Mouse (Mus musculus): ENCODE measurements around the gene 1110002E22Rik.

The 1110002E22Rik gene

GRCm38 (mm10) chr3:138063731-138064329 lies 1.0 kb upstream of the 1110002E22Rik start:
- in situ Hi-C loops (cut with MboI, MseI) = no loop called here

GRCm38 (mm10) chr3:138065930-138066329 lies 1.1 kb downstream of the 1110002E22Rik start:
- in situ Hi-C loops (cut with MboI, MseI) = no loop called here

GRCm38 (mm10) chr3:138066348-138066856 lies 1.6 kb downstream of the 1110002E22Rik start:
- in situ Hi-C loops (cut with MboI, MseI) = no loop called here

GRCm38 (mm10) chr3:138067288-138067687 lies 2.4 kb downstream of the 1110002E22Rik start, which contains the start of gene Gm5105:
Gene Gm5105, minus strand, starts transcription at chr3:138067388.
- in situ Hi-C loops (cut with MboI, MseI) = no loop called here

GRCm38 (mm10) chr3:138068103-138068502 lies 3.3 kb downstream of the 1110002E22Rik start:
- in situ Hi-C loops (cut with MboI, MseI) = no loop called here

GRCm38 (mm10) chr3:138069756-138070511 lies 5.1 kb downstream of the 1110002E22Rik start:
- in situ Hi-C loops (cut with MboI, MseI) = no loop called here

- in situ Hi-C loops (cut with MboI, MseI) = no loop called here
These were observed 6.2 kb downstream of the 1110002E22Rik start for GRCm38 (mm10) chr3:138071004-138071403.

- in situ Hi-C loops (cut with MboI, MseI) = no loop called here
These were observed 6.7 kb downstream of the 1110002E22Rik start for GRCm38 (mm10) chr3:138071476-138072073.

GRCm38 (mm10) chr3:138074214-138074613 lies 9.4 kb downstream of the 1110002E22Rik start:
- in situ Hi-C loops (cut with MboI, MseI) = no loop called here

GRCm38 (mm10) chr3:138075209-138075608 lies 10.4 kb downstream of the 1110002E22Rik start:
- in situ Hi-C loops (cut with MboI, MseI) = no loop called here

- in situ Hi-C loops (cut with MboI, MseI) = no loop called here
These were observed 12.9 kb downstream of the 1110002E22Rik start for GRCm38 (mm10) chr3:138077476-138078340.

- in situ Hi-C loops (cut with MboI, MseI) = no loop called here
These were observed 13.8 kb downstream of the 1110002E22Rik start for GRCm38 (mm10) chr3:138078701-138079100.

GRCm38 (mm10) chr3:138083073-138083637 lies 18.3 kb downstream of the 1110002E22Rik start:
- in situ Hi-C loops (cut with MboI, MseI) = no loop called here

GRCm38 (mm10) chr3:138083896-138084295 lies 19.0 kb downstream of the 1110002E22Rik start:
- in situ Hi-C loops (cut with MboI, MseI) = no loop called here

GRCm38 (mm10) chr3:138095301-138095700 lies 30.4 kb downstream of the 1110002E22Rik start:
- in situ Hi-C loops (cut with MboI, MseI) = no loop called here

GRCm38 (mm10) chr3:138095718-138096117 lies 30.9 kb downstream of the 1110002E22Rik start:
- in situ Hi-C loops (cut with MboI, MseI) = no loop called here

GRCm38 (mm10) chr3:138096263-138097028 lies 31.6 kb downstream of the 1110002E22Rik start:
- in situ Hi-C loops (cut with MboI, MseI) = no loop called here

GRCm38 (mm10) chr3:138097718-138098117 lies 32.9 kb downstream of the 1110002E22Rik start:
- in situ Hi-C loops (cut with MboI, MseI) = no loop called here

- in situ Hi-C loops (cut with MboI, MseI) = no loop called here
These were observed 37.1 kb downstream of the 1110002E22Rik start for GRCm38 (mm10) chr3:138101936-138102335.

- in situ Hi-C loops (cut with MboI, MseI) = no loop called here
These were observed 38.8 kb downstream of the 1110002E22Rik start for GRCm38 (mm10) chr3:138103690-138104089.

All from T-helper 1 cell (primary cell).